Mouse (Mus musculus): ENCODE data around the gene Gm10717.
"Not testable (repeated sequence)": the region's sequence is repeated elsewhere in the genome, so short reads cannot be mapped to it uniquely, and the experiment has no call there.

Gm10717 gene

DNA sequence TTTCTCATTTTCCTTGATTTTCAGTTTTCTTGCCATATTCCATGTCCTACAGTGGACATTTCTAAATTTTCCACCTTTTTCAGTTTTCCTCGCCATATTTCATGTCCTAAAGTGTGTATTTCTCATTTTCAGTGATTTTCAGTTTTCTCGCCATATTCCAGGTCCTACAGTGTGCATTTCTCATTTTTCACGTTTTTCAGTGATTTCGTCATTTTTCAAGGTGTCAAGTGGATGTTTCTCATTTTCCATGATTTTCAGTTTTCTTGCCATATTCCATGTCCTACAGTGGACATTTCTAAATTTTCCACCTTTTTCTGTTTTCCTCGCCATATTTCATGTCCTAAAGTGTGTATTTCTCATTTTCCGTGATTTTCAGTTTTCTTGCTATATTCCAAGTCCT, 436 bp downstream of the Gm10717 start:
- peak; percentile 43 to 48 for DNase-seq

GRCm38 (mm10) chr9:3026136-3026535, 919 bp downstream of the Gm10717 start:
- not testable (repeated sequence) for DNase-seq

GRCm38 (mm10) chr9:3026741-3027140, 1.5 kb downstream of the Gm10717 start:
- DNase-seq: peak in 1 of 2 experiments; percentile 8

DNA sequence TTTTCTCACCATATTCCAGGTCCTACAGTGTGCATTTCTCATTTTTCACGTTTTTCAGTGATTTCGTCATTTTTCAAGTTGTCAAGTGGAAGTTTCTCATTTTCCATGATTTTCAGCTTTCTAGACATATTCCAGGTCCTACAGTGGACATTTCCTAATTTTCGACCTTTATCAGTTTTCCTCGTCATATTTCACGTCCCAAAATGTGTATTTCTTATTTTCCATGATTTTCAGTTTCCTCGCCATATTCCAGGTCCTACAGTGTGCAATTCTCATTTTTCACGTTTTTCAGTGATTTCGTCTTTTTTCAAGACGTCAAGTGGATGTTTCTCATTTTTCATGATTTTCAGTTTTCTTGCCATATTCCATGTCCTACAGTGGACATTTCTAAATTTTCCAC, 2.0 kb downstream of the Gm10717 start:
- not testable (repeated sequence) for DNase-seq

- DNase-seq: peak; percentile 10 to 29
Observed at GRCm38 (mm10) chr9:3029276-3030000, 4.2 kb downstream of the Gm10717 start.

- not testable (repeated sequence) for DNase-seq
Observed at GRCm38 (mm10) chr9:3030677-3031318, 5.6 kb downstream of the Gm10717 start.

DNA sequence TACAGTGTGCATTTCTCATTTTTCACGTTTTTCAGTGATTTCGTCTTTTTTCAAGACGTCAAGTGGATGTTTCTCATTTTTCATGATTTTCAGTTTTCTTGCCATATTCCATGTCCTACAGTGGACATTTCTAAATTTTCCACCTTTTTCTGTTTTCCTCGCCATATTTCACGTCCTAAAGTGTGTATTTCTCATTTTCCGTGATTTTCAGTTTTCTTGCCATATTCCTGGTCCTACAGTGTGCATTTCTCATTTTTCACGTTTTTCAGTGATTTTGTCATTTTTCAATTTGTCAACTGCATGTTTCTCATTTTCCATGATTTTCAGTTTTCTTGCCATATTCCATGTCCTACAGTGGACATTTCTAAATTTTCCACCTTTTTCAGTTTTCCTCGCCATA, 9.1 kb downstream of the Gm10717 start, which contains the start of gene Gm17535:
TSS of gene Gm17535 (plus strand) at position 301 of the 400 bp plus-strand sequence.
- DNase-seq: not testable (repeated sequence)

DNA sequence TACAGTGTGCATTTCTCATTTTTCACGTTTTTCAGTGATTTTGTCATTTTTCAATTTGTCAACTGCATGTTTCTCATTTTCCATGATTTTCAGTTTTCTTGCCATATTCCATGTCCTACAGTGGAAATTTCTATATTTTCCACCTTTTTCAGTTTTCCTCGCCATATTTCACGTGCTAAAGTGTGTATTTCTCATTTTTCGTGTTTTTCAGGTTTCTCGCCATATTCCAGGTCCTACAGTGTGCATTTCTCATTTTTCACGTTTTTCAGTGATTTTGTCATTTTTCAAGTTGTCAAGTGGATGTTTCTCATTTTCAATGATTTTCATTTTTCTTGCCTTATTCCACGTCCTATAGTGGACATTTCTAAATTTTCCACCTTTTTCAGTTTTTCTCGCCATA, 11.4 kb downstream of the Gm10717 start, which contains the start of gene Gm10715:
TSS of gene Gm10715 (plus strand) at position 301 of the 400 bp plus-strand sequence.
- not testable (repeated sequence) for DNase-seq

GRCm38 (mm10) chr9:3038161-3038560, 12.9 kb downstream of the Gm10717 start:
- DNase-seq: not testable (repeated sequence)
